Mouse (Mus musculus): ENCODE measurements around the gene Ren1.

Gene Ren1

DNA sequence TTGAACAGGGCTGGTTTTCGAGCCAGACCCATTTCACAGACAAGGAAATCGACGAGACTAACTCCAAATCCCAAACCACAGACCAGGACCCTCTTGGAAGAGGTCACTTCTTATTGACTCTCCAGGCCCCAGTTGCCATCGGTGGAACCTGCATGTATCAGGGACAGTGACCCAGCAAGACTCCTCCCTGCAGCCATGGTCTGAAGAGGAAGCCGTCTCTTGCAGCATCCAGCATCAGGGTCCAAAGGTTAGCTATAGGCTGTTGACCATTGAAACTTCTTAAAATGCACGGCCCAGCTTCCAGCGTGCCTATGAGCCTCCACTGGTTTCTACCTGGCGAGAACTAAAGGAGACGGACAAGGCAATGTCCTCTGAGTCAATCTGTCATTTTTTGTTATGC, 59.5 kb downstream of the Ren1 start:
- no peak for DNase-seq (ENCODE audit: low spot score in 2 of 2)
